ENCODE assay signal across 8 mouse cellular contexts in the genomic region with DNA sequence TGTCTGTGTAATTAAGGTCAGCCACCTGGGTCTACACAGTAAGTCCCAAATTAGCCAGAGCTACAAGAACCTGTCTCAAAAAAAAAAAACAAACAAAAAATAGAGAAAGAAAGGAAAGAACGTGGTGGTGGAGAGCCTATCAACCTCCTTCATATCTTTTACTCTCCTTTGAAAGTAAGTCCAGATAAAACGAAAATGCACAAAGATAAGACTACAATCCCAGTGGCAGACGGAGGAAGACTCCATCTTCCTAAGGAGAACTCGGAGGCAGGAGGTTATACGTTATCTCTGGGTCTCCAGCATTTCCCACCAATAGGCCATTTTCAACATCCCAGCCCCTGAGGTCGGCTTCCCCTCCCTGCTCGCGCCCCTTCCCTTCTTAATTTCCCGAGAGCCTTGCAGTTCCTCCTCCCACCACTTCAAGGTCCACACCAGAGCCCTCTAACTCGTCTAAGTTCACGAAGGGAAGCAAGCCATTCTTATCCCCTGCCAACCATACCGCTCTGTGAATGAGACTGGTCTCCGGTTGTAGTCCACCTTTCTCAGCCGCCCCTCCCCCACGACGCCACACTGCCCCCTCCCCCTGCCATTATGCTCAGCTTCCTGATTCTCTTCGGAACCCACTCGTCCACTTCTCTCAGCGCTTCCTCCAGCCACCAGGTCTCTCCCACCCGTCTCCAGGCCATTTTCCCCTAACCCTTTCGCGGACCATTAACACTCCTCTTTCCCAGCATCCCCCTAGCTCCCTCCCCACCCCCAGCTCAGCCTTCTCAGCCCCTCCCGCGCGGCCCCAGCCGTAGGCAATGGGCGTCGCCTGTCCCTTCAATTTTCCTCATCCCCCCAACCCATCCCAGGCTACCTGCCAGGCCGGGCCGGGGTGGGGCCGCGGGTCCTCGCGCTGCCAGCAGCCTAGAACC. TPM values are rescaled to one million over a fixed set of nuclear protein-coding genes. Genes with fewer than 3 reads are reported as not detected.
DNase-seq lines count a peak whose midpoint lies in the region; ATAC-seq and TF ChIP-seq lines count a peak whose summit lies in the region.

No protein-coding gene starts in this region.

- peaks cover 26% of the 10 kb centered on the region for H3K36me3 ChIP-seq in ES-Bruce4 (ENCODE audit: control insufficient read depth, insufficient read depth, low read length, poor library complexity, severe bottlenecking)
- peaks cover 59% of the 10 kb centered on the region for H3K36me3 ChIP-seq in embryonic facial prominence, embryonic 14.5 days (ENCODE audit: control insufficient read depth, insufficient read depth, low read length)
- peaks cover 61% of the 10 kb centered on the region for H3K36me3 ChIP-seq in hindbrain, embryonic 10.5 days
- peaks cover 56% of the 10 kb centered on the region for H3K36me3 ChIP-seq in limb, embryonic 15.5 days
- peaks cover 41% of the 10 kb centered on the region for H3K36me3 ChIP-seq in midbrain, embryonic 15.5 days (replicated peaks)

- H3K27me3 ChIP-seq in ES-Bruce4 (ENCODE audit: control insufficient read depth, insufficient read depth, low read length, poor library complexity, severe bottlenecking): no peaks in the 10 kb centered on the region
- H3K27me3 ChIP-seq in embryonic facial prominence, embryonic 14.5 days (replicated peaks; ENCODE audit: control insufficient read depth, insufficient read depth, low read length): no peaks in the 10 kb centered on the region
- H3K27me3 ChIP-seq in hindbrain, embryonic 10.5 days (ENCODE audit: insufficient read depth, poor library complexity, severe bottlenecking): no peaks in the 10 kb centered on the region
- no peaks in the 10 kb centered on the region for H3K27me3 ChIP-seq in limb, embryonic 15.5 days
- H3K27me3 ChIP-seq in midbrain, embryonic 15.5 days (replicated peaks): no peaks in the 10 kb centered on the region

- peak overlapping the region; percentile 93 for H3K9ac ChIP-seq in ES-Bruce4 (ENCODE audit: low read depth, poor library complexity, severe bottlenecking)
- peak overlapping the region; percentile 78 for H3K9ac ChIP-seq in embryonic facial prominence, embryonic 14.5 days (ENCODE audit: low read depth, low read length)
- peak overlapping the region; percentile 75 for H3K9ac ChIP-seq in limb, embryonic 15.5 days
- H3K9ac ChIP-seq in midbrain, embryonic 15.5 days: peak overlapping the region; percentile 71

- ATAC-seq in embryonic facial prominence, embryonic 14.5 days (ENCODE audit: low read depth): peak; percentile 24
- ATAC-seq in limb, embryonic 15.5 days (ENCODE audit: insufficient number of reproducible peaks, low FRiP score, low TSS enrichment, low read depth): peak; percentile 3; the same call in 1 of the 2 replicates
- ATAC-seq in midbrain, embryonic 15.5 days (replicated peaks): peak; percentile 25

- no peak for TF ChIP-seq CTCF in ES-Bruce4 (IDR thresholded peaks at IDR 0.05; ENCODE audit: low read depth, low read length)

- H3K4me2 ChIP-seq in embryonic facial prominence, embryonic 14.5 days (ENCODE audit: low read depth, low read length): peak overlapping the region; percentile 88
- H3K4me2 ChIP-seq in limb, embryonic 15.5 days: peak overlapping the region; percentile 65
- peak overlapping the region; percentile 81 for H3K4me2 ChIP-seq in midbrain, embryonic 15.5 days

- DNase-seq in cerebellum, postnatal 10 days: peak; percentile 87 to 89
- DNase-seq in cerebellum, adult 8-10 months: no peak
- peak; percentile 66 for DNase-seq in embryonic facial prominence, embryonic 14.5 days (ENCODE audit: low spot score)
- DNase-seq in hindbrain, embryonic 10.5 days (ENCODE audit: low spot score): peak; percentile 68
- peak; percentile 84 for DNase-seq in testis, postnatal 10 days (ENCODE audit: low spot score)

- no peaks in the 10 kb centered on the region for H3K9me3 ChIP-seq in ES-Bruce4 (replicated peaks; ENCODE audit: control insufficient read depth, insufficient read depth, low read length, poor library complexity, severe bottlenecking)
- H3K9me3 ChIP-seq in embryonic facial prominence, embryonic 14.5 days (ENCODE audit: control insufficient read depth, low read length): no peaks in the 10 kb centered on the region
- no peaks in the 10 kb centered on the region for H3K9me3 ChIP-seq in hindbrain, embryonic 10.5 days
- H3K9me3 ChIP-seq in limb, embryonic 15.5 days: no peaks in the 10 kb centered on the region
- H3K9me3 ChIP-seq in midbrain, embryonic 15.5 days: no peaks in the 10 kb centered on the region

- TF ChIP-seq POLR2A in ES-Bruce4 (IDR thresholded peaks at IDR 0.05; ENCODE audit: insufficient read depth, low read length): no peak

- H3K4me1 ChIP-seq in ES-Bruce4 (ENCODE audit: control insufficient read depth, insufficient read depth, low read length): peaks cover 1% of the 10 kb centered on the region
- peaks cover 17% of the 10 kb centered on the region for H3K4me1 ChIP-seq in embryonic facial prominence, embryonic 14.5 days (ENCODE audit: control insufficient read depth, insufficient read depth, low read length)
- peaks cover 47% of the 10 kb centered on the region for H3K4me1 ChIP-seq in hindbrain, embryonic 10.5 days (replicated peaks)
- H3K4me1 ChIP-seq in limb, embryonic 15.5 days: peaks cover 29% of the 10 kb centered on the region
- H3K4me1 ChIP-seq in midbrain, embryonic 15.5 days: peaks cover 29% of the 10 kb centered on the region

- no peak for TF ChIP-seq EP300 in ES-Bruce4 (IDR thresholded peaks at IDR 0.05; ENCODE audit: insufficient read depth, low read depth, low read length)

- under 1% methylated on average over 34 of the region's 34 CpGs for WGBS in embryonic facial prominence, embryonic 14.5 days
- WGBS in hindbrain, embryonic 10.5 days: 1% methylated on average over 34 of the region's 34 CpGs
- under 1% methylated on average over 34 of the region's 34 CpGs for WGBS in limb, embryonic 15.5 days
- under 1% methylated on average over 34 of the region's 34 CpGs for WGBS in midbrain, embryonic 15.5 days

- H3K27ac ChIP-seq in ES-Bruce4 (ENCODE audit: insufficient read depth, low read length): peak overlapping the region; percentile 47
- peak overlapping the region; percentile 87 for H3K27ac ChIP-seq in embryonic facial prominence, embryonic 14.5 days (replicated peaks; ENCODE audit: low read depth, low read length)
- peak overlapping the region; percentile 92 for H3K27ac ChIP-seq in hindbrain, embryonic 10.5 days
- H3K27ac ChIP-seq in limb, embryonic 15.5 days: peak overlapping the region; percentile 94
- H3K27ac ChIP-seq in midbrain, embryonic 15.5 days: peak overlapping the region; percentile 90

- H3K4me3 ChIP-seq in ES-Bruce4 (ENCODE audit: low read depth, low read length): peak overlapping the region; percentile 91
- H3K4me3 ChIP-seq in embryonic facial prominence, embryonic 14.5 days (ENCODE audit: low read depth, low read length): peak overlapping the region; percentile 82
- peak overlapping the region; percentile 91 for H3K4me3 ChIP-seq in hindbrain, embryonic 10.5 days
- H3K4me3 ChIP-seq in limb, embryonic 15.5 days: peak overlapping the region; percentile 94
- peak overlapping the region; percentile 86 for H3K4me3 ChIP-seq in midbrain, embryonic 15.5 days

RNA-seq across cellular contexts. Expression of a gene that starts 0.6 kb away (rescaled TPM):
- 90.3 and 97.7 TPM in 2 replicates for polyA plus RNA-seq in ES-Bruce4 (2011; ENCODE audit: insufficient read depth, insufficient read length, low read depth, missing spikeins)
- 113 and 133 TPM in 2 replicates for polyA plus RNA-seq in embryonic facial prominence, embryonic 14.5 days (2014; fragmentation: Nextera tagmentation; extraction: Ambion mirVana)
- 128 and 146 TPM in 2 replicates for polyA plus RNA-seq in hindbrain, embryonic 10.5 days (2016; fragmentation: Nextera tagmentation; extraction: Ambion mirVana)
- 132 and 156 TPM in 2 replicates for polyA plus RNA-seq in limb, embryonic 15.5 days (2015; fragmentation: Nextera tagmentation; extraction: Ambion mirVana)
- 172 and 180 TPM in 2 replicates for polyA plus RNA-seq in midbrain, embryonic 15.5 days (2015; fragmentation: Nextera tagmentation; extraction: Ambion mirVana)

RNA-seq across cellular contexts. Expression of a gene that starts 1.5 kb away (rescaled TPM):
- 142 and 147 TPM in 2 replicates for polyA plus RNA-seq in ES-Bruce4 (2011; ENCODE audit: insufficient read depth, insufficient read length, low read depth, missing spikeins)
- polyA plus RNA-seq in embryonic facial prominence, embryonic 14.5 days (2014; fragmentation: Nextera tagmentation; extraction: Ambion mirVana): 132 and 143 TPM in 2 replicates
- polyA plus RNA-seq in hindbrain, embryonic 10.5 days (2016; fragmentation: Nextera tagmentation; extraction: Ambion mirVana): 178 and 214 TPM in 2 replicates
- 141 and 146 TPM in 2 replicates for polyA plus RNA-seq in limb, embryonic 15.5 days (2015; fragmentation: Nextera tagmentation; extraction: Ambion mirVana)
- polyA plus RNA-seq in midbrain, embryonic 15.5 days (2015; fragmentation: Nextera tagmentation; extraction: Ambion mirVana): 277 and 304 TPM in 2 replicates

RNA-seq across cellular contexts. Expression of a gene that starts 5.9 kb away (rescaled TPM):
- 48.5 and 60.2 TPM in 2 replicates for polyA plus RNA-seq in ES-Bruce4 (2011; ENCODE audit: insufficient read depth, insufficient read length, low read depth, missing spikeins)
- polyA plus RNA-seq in embryonic facial prominence, embryonic 14.5 days (2014; fragmentation: Nextera tagmentation; extraction: Ambion mirVana): 34.5 and 41.9 TPM in 2 replicates
- 65.7 and 67.5 TPM in 2 replicates for polyA plus RNA-seq in hindbrain, embryonic 10.5 days (2016; fragmentation: Nextera tagmentation; extraction: Ambion mirVana)
- polyA plus RNA-seq in limb, embryonic 15.5 days (2015; fragmentation: Nextera tagmentation; extraction: Ambion mirVana): 64.6 and 66.9 TPM in 2 replicates
- polyA plus RNA-seq in midbrain, embryonic 15.5 days (2015; fragmentation: Nextera tagmentation; extraction: Ambion mirVana): 49.9 and 50.8 TPM in 2 replicates

RNA-seq across cellular contexts. Expression of a gene that starts 24.8 kb away (rescaled TPM):
- polyA plus RNA-seq in ES-Bruce4 (2011; ENCODE audit: insufficient read depth, insufficient read length, low read depth, missing spikeins): 97.3 and 99.4 TPM in 2 replicates
- 79.5 and 87.5 TPM in 2 replicates for polyA plus RNA-seq in embryonic facial prominence, embryonic 14.5 days (2014; fragmentation: Nextera tagmentation; extraction: Ambion mirVana)
- 137 and 148 TPM in 2 replicates for polyA plus RNA-seq in hindbrain, embryonic 10.5 days (2016; fragmentation: Nextera tagmentation; extraction: Ambion mirVana)
- polyA plus RNA-seq in limb, embryonic 15.5 days (2015; fragmentation: Nextera tagmentation; extraction: Ambion mirVana): 82.6 and 86.7 TPM in 2 replicates
- 103 and 112 TPM in 2 replicates for polyA plus RNA-seq in midbrain, embryonic 15.5 days (2015; fragmentation: Nextera tagmentation; extraction: Ambion mirVana)

RNA-seq across cellular contexts. Expression of a gene that starts 30.0 kb away (rescaled TPM):
- polyA plus RNA-seq in ES-Bruce4 (2011; ENCODE audit: insufficient read depth, insufficient read length, low read depth, missing spikeins): 67.1 and 74.8 TPM in 2 replicates
- polyA plus RNA-seq in embryonic facial prominence, embryonic 14.5 days (2014; fragmentation: Nextera tagmentation; extraction: Ambion mirVana): 48.5 and 50.1 TPM in 2 replicates
- 40.7 and 45.5 TPM in 2 replicates for polyA plus RNA-seq in hindbrain, embryonic 10.5 days (2016; fragmentation: Nextera tagmentation; extraction: Ambion mirVana)
- 53.4 and 63.3 TPM in 2 replicates for polyA plus RNA-seq in limb, embryonic 15.5 days (2015; fragmentation: Nextera tagmentation; extraction: Ambion mirVana)
- polyA plus RNA-seq in midbrain, embryonic 15.5 days (2015; fragmentation: Nextera tagmentation; extraction: Ambion mirVana): 44.7 and 46.3 TPM in 2 replicates
